Mouse (Mus musculus) bone marrow, adult 2 months (tissue): Measurements from ENCODE around the gene Slc35b4.

ENCODE experiments used
- CTCF ChIP-seq: fragments of 200-500 bp; IDR thresholded peaks from 2 replicates; pipeline ENCODE4 v1.5.1; 2011; ENCODE audit warnings: low read length, control low read depth; ENCODE audit not compliant: control insufficient read depth, insufficient read depth
- POLR2A ChIP-seq: fragments of 200-500 bp; IDR thresholded peaks from 2 replicates; pipeline ENCODE4 v1.6.1; 2011; ENCODE audit warnings: low read depth, mild to moderate bottlenecking, control low read depth, low read length, borderline replicate concordance; ENCODE audit not compliant: control insufficient read depth

DNA sequence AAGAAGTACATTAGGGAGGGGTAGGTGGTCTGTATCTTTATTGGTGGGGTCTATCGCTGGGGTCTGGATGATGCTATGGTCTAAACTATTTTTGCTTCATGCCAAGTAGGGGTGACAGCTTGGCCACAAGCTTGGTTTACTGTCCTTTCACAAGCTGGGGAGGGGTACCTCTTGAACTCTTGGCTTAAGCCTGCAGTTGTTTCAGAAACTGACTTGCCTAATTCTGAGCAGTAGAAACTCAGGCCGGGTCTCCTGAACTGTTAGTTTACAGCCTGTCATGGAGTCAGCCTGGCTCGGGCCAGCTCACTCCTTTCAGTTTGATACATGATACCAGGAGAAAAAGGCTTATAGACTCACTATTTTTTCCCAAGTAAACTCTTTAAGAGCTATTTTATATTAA lies 38.5 kb downstream of the Slc35b4 start:
- TF ChIP-seq CTCF (no peak), POLR2A (no peak)
